Mouse (Mus musculus): ENCODE measurements around the gene Gm20708.

DNA sequence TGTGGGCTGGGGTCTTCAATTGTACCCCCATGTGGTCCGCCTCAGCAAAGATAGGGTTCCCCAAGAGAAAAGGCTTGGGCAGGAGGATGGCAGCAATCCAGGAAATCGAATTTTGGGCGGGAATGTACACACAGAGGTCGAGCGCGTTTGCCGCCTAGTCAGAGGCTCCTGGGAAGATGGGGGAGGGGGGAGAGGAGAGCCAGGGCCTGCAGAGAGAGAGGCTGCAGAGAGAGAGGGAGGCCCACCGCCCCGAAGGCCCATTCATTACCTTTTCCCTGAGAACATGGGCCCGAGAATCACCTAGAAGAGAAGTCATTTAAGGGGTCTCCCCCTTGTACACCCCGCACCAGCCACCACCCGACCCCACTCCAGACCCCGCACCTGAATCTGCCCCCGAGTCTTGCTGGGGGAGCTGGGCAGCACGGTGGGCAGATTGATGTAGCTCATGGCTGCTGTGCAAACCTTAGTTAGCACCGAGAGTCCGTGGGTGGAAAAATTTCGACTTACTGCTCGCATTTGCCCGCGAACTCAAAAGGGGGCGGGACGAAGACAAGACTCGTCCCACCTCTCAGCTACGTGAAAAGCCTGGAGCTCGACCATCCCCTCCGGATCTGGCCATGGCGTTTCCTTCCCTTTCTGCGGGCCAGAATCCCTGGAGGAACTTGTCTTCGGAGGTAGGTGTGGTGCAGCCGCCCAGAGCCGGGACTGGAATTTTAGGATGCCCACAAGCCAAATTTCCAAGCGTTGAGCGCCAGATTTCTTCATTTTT lies 16.0 kb downstream of the Gm20708 start, which contains the start of the genes Afmid and Tk1:
- TF ChIP-seq CTCF (IDR thresholded peaks at IDR 0.05; ENCODE audit: low read depth) (no peak; the same call in 1 of the 2 replicates), EP300 (optimal IDR thresholded peaks at IDR 0.05) (no peak)

All from stomach, postnatal 0 days (tissue).